Mouse (Mus musculus) lung, embryonic 15.5 days (tissue): ENCODE results near the gene Slc30a5. TPM values are rescaled to one million over a fixed set of nuclear protein-coding genes. Genes with fewer than 3 reads are reported as not detected.
"Not testable (repeated sequence)": the region's sequence is repeated elsewhere in the genome, so short reads cannot be mapped to it uniquely, and the experiment has no call there.

ENCODE experiments used
- ATAC-seq: fragments of 200-750 bp; cut with Nextera tagmentation; 2 replicates; pipeline ENCODE4 v1.8.0; 2017; ENCODE audit warnings: moderate number of reproducible peaks, borderline replicate concordance; ENCODE audit not compliant: low FRiP score, low TSS enrichment; ENCODE audit errors: extremely low read depth
- H3K27ac ChIP-seq: fragments of 300-500 bp; sonication (generic); 2 replicates; pipeline ENCODE4 v1.5.1; 2015; ENCODE audit warnings: moderate library complexity, mild to moderate bottlenecking, inconsistent platforms
- H3K27me3 ChIP-seq: fragments of 300-500 bp; sonication (generic); 2 replicates; pipeline ENCODE4 v1.6.1; 2015; ENCODE audit warnings: inconsistent platforms
- H3K36me3 ChIP-seq: fragments of 300-500 bp; sonication (generic); 2 replicates; pipeline ENCODE4 v1.6.1; 2015; ENCODE audit warnings: inconsistent platforms
- H3K4me1 ChIP-seq: fragments of 300-500 bp; sonication (generic); 2 replicates; pipeline ENCODE4 v1.6.1; 2015; ENCODE audit warnings: inconsistent platforms
- H3K4me2 ChIP-seq: fragments of 300-500 bp; sonication (generic); 2 replicates; pipeline ENCODE4 v1.6.1; 2015; ENCODE audit warnings: inconsistent platforms, mild to moderate bottlenecking, moderate library complexity
- H3K4me3 ChIP-seq: fragments of 300-500 bp; sonication (generic); 2 replicates; pipeline ENCODE4 v1.5.1; 2015; ENCODE audit warnings: mild to moderate bottlenecking, inconsistent platforms
- H3K9ac ChIP-seq: fragments of 300-500 bp; sonication (generic); 2 replicates; pipeline ENCODE4 v1.6.1; 2015; ENCODE audit warnings: inconsistent platforms
- H3K9me3 ChIP-seq: fragments of 300-500 bp; sonication (generic); 2 replicates; pipeline ENCODE4 v1.6.1; 2016; ENCODE audit warnings: inconsistent platforms
- WGBS: fragments of 180-500 bp; shearing (Covaris S2); methylation state at CpG from one replicate; pipeline ENCODE4 v1.1.7; 2015; 5-methylcytosine and 5-hydroxymethylcytosine counted together
- polyA plus RNA-seq: library from polyadenylated mRNA; unstranded; fragments of >200 nt; fragmentation: Nextera tagmentation; extraction: Ambion mirVana; gene quantifications from 2 replicates; pipeline ENCODE4 v1.2.1, GENCODE M21; 2015

Gene Slc30a5
- polyA plus RNA-seq, 1 experiment from 2014 or later, result 55.2 TPM

GRCm38 (mm10) chr13:100833640-100834002 is 394 bp upstream of the Slc30a5 start:
- H3K27ac ChIP-seq, result no peak overlapping the region
- peak overlapping the region; percentile 100 for H3K4me3 ChIP-seq
- H3K27me3 ChIP-seq, result no peaks in the 10 kb centered on the region
- H3K9ac ChIP-seq, result no peak overlapping the region
- H3K36me3 ChIP-seq, result no peaks in the 10 kb centered on the region
- H3K4me2 ChIP-seq, result peak overlapping the region; percentile 30; the same call in 1 of the 2 replicates
- peaks cover 9% of the 10 kb centered on the region for H3K4me1 ChIP-seq
- H3K9me3 ChIP-seq, result no peaks in the 10 kb centered on the region
- ATAC-seq, result no peak
- 53% methylated on average over 6 of the region's 6 CpGs for WGBS

GRCm38 (mm10) chr13:100832188-100832587 is 1.0 kb downstream of the Slc30a5 start:
- H3K9ac ChIP-seq, result peak overlapping the region; percentile 99
- peak overlapping the region; percentile 89; the same call in 1 of the 2 replicates for H3K27ac ChIP-seq
- H3K4me2 ChIP-seq, result peak overlapping the region; percentile 65
- H3K9me3 ChIP-seq, result no peaks in the 10 kb centered on the region
- no peaks in the 10 kb centered on the region for H3K27me3 ChIP-seq
- peaks cover 9% of the 10 kb centered on the region for H3K4me1 ChIP-seq
- no peak for ATAC-seq
- H3K4me3 ChIP-seq, result peak overlapping the region; percentile 100
- 5% methylated on average over 8 of the region's 8 CpGs for WGBS
- H3K36me3 ChIP-seq, result peaks cover 11% of the 10 kb centered on the region; the same call in 1 of the 2 replicates

- no peaks in the 10 kb centered on the region for H3K9me3 ChIP-seq
- H3K4me2 ChIP-seq, result peak overlapping the region; percentile 65; the same call in 1 of the 2 replicates
- H3K4me1 ChIP-seq, result peaks cover 9% of the 10 kb centered on the region
- H3K36me3 ChIP-seq, result peaks cover 17% of the 10 kb centered on the region
- no peak overlapping the region; the same call in 1 of the 2 replicates for H3K4me3 ChIP-seq
- H3K9ac ChIP-seq, result no peak overlapping the region
- H3K27ac ChIP-seq, result no peak overlapping the region
- no peaks in the 10 kb centered on the region for H3K27me3 ChIP-seq
- ATAC-seq, result no peak
- WGBS, result 75% methylated on average over 6 of the region's 6 CpGs
Measured at GRCm38 (mm10) chr13:100831123-100831522, 2.1 kb downstream of the Slc30a5 start.

GRCm38 (mm10) chr13:100825627-100826410 is 7.4 kb downstream of the Slc30a5 start:
- Histone ChIP-seq H3K9ac (no peak overlapping the region), H3K36me3 (peaks cover 59% of the 10 kb centered on the region), H3K27ac (no peak overlapping the region), H3K9me3 (no peaks in the 10 kb centered on the region), H3K27me3 (no peaks in the 10 kb centered on the region), H3K4me1 (no peaks in the 10 kb centered on the region; the same call in 1 of the 2 replicates), H3K4me2 (no peak overlapping the region), H3K4me3 (no peak overlapping the region)
- 91% methylated on average over 9 of the region's 9 CpGs for WGBS
- ATAC-seq, result no peak

GRCm38 (mm10) chr13:100824916-100825315 is 8.3 kb downstream of the Slc30a5 start:
- Histone ChIP-seq H3K4me2 (no peak overlapping the region), H3K4me1 (no peaks in the 10 kb centered on the region), H3K4me3 (no peak overlapping the region), H3K9me3 (no peaks in the 10 kb centered on the region), H3K36me3 (peaks cover 67% of the 10 kb centered on the region), H3K27ac (no peak overlapping the region), H3K27me3 (no peaks in the 10 kb centered on the region), H3K9ac (no peak overlapping the region)
- WGBS, result 81% methylated on average over 3 of the region's 3 CpGs
- ATAC-seq, result no peak

- WGBS, result 48% methylated on average over 6 of the region's 6 CpGs
- no peak for ATAC-seq
- H3K27me3 ChIP-seq, result no peaks in the 10 kb centered on the region
- H3K9ac ChIP-seq, result no peak overlapping the region
- H3K9me3 ChIP-seq, result no peaks in the 10 kb centered on the region
- no peak overlapping the region for H3K4me3 ChIP-seq
- H3K36me3 ChIP-seq, result peaks cover 72% of the 10 kb centered on the region
- H3K4me1 ChIP-seq, result no peaks in the 10 kb centered on the region
- H3K4me2 ChIP-seq, result no peak overlapping the region
- no peak overlapping the region for H3K27ac ChIP-seq
Measured at GRCm38 (mm10) chr13:100824306-100824705, 8.9 kb downstream of the Slc30a5 start.

GRCm38 (mm10) chr13:100823863-100824262 is 9.4 kb downstream of the Slc30a5 start:
- H3K4me1 ChIP-seq, result no peaks in the 10 kb centered on the region
- WGBS, result 91% methylated on average over 3 of the region's 3 CpGs
- H3K9me3 ChIP-seq, result no peaks in the 10 kb centered on the region
- H3K4me2 ChIP-seq, result no peak overlapping the region
- no peak for ATAC-seq
- H3K4me3 ChIP-seq, result no peak overlapping the region
- H3K27ac ChIP-seq, result no peak overlapping the region
- H3K9ac ChIP-seq, result no peak overlapping the region
- no peaks in the 10 kb centered on the region for H3K27me3 ChIP-seq
- peaks cover 74% of the 10 kb centered on the region for H3K36me3 ChIP-seq

GRCm38 (mm10) chr13:100814451-100814850 is 18.8 kb downstream of the Slc30a5 start:
- Histone ChIP-seq H3K36me3 (peaks cover 74% of the 10 kb centered on the region), H3K9ac (no peak overlapping the region), H3K4me3 (no peak overlapping the region), H3K9me3 (no peaks in the 10 kb centered on the region), H3K27me3 (no peaks in the 10 kb centered on the region), H3K27ac (no peak overlapping the region), H3K4me1 (no peaks in the 10 kb centered on the region), H3K4me2 (no peak overlapping the region)
- WGBS, result 92% methylated on average over 6 of the region's 6 CpGs
- no peak for ATAC-seq

GRCm38 (mm10) chr13:100805776-100806175 is 27.5 kb downstream of the Slc30a5 start:
- H3K27me3 ChIP-seq, result no peaks in the 10 kb centered on the region
- H3K36me3 ChIP-seq, result peaks cover 74% of the 10 kb centered on the region
- no peak overlapping the region for H3K27ac ChIP-seq
- no peaks in the 10 kb centered on the region for H3K9me3 ChIP-seq
- H3K9ac ChIP-seq, result no peak overlapping the region
- WGBS, result 94% methylated on average over 3 of the region's 3 CpGs
- H3K4me3 ChIP-seq, result no peak overlapping the region
- ATAC-seq, result no peak
- H3K4me2 ChIP-seq, result no peak overlapping the region
- H3K4me1 ChIP-seq, result no peaks in the 10 kb centered on the region

GRCm38 (mm10) chr13:100797171-100797570 is 36.1 kb downstream of the Slc30a5 start:
- no peaks in the 10 kb centered on the region for H3K27me3 ChIP-seq
- H3K4me1 ChIP-seq, result no peaks in the 10 kb centered on the region
- no peak for ATAC-seq
- H3K36me3 ChIP-seq, result peaks cover 10% of the 10 kb centered on the region; the same call in 1 of the 2 replicates
- no peak overlapping the region for H3K4me3 ChIP-seq
- H3K9ac ChIP-seq, result no peak overlapping the region
- no peak overlapping the region for H3K4me2 ChIP-seq
- 83% methylated on average over 6 of the region's 6 CpGs for WGBS
- no peak overlapping the region for H3K27ac ChIP-seq
- H3K9me3 ChIP-seq, result no peaks in the 10 kb centered on the region

GRCm38 (mm10) chr13:100789083-100789482 is 44.1 kb downstream of the Slc30a5 start:
- 81% methylated on average over 3 of the region's 3 CpGs for WGBS
- H3K36me3 ChIP-seq, result no peaks in the 10 kb centered on the region
- H3K4me2 ChIP-seq, result no peak overlapping the region
- H3K27me3 ChIP-seq, result no peaks in the 10 kb centered on the region
- ATAC-seq, result no peak
- no peak overlapping the region for H3K9ac ChIP-seq
- peaks cover 11% of the 10 kb centered on the region for H3K4me1 ChIP-seq
- H3K4me3 ChIP-seq, result no peak overlapping the region
- H3K27ac ChIP-seq, result no peak overlapping the region
- H3K9me3 ChIP-seq, result no peaks in the 10 kb centered on the region

- H3K27me3 ChIP-seq, H3K4me3 ChIP-seq, H3K4me2 ChIP-seq, H3K9me3 ChIP-seq, H3K36me3 ChIP-seq, H3K27ac ChIP-seq, H3K9ac ChIP-seq, ATAC-seq: not testable (repeated sequence)
- H3K4me1 ChIP-seq, result peaks cover 19% of the 10 kb centered on the region
- WGBS, result 90% methylated on average over 12 of the region's 14 CpGs
Measured at GRCm38 (mm10) chr13:100788057-100788456, 45.2 kb downstream of the Slc30a5 start.
